8 mouse cellular contexts compared by ENCODE assay signal in genomic region chr10:45000027-45000840, GRCm38 (mm10).
DNase-seq lines count a peak whose midpoint lies in the region; ATAC-seq and TF ChIP-seq lines count a peak whose summit lies in the region.

No protein-coding gene starts in this region.

- no peak for TF ChIP-seq POLR2A in small intestine, adult 2 months (IDR thresholded peaks at IDR 0.05; ENCODE audit: low read depth, low read length)

- peak overlapping the region; percentile 48 for H3K4me2 ChIP-seq in embryonic facial prominence, embryonic 12.5 days (replicated peaks)
- peak overlapping the region; percentile 93 for H3K4me2 ChIP-seq in hindbrain, embryonic 16.5 days (ENCODE audit: low read length)
- peak overlapping the region; percentile 50 for H3K4me2 ChIP-seq in lung, embryonic 15.5 days

- H3K4me1 ChIP-seq in embryonic facial prominence, embryonic 12.5 days: peaks cover 7% of the 10 kb centered on the region; the same call in 1 of the 2 replicates
- H3K4me1 ChIP-seq in hindbrain, embryonic 16.5 days (ENCODE audit: control insufficient read depth, insufficient read depth, low read depth, low read length): peaks cover 12% of the 10 kb centered on the region
- peaks cover 38% of the 10 kb centered on the region for H3K4me1 ChIP-seq in lung, embryonic 15.5 days
- peaks cover 14% of the 10 kb centered on the region for H3K4me1 ChIP-seq in small intestine, adult 2 months (ENCODE audit: control insufficient read depth, insufficient read depth, insufficient read length, low read length)

- H3K9me3 ChIP-seq in embryonic facial prominence, embryonic 12.5 days: no peaks in the 10 kb centered on the region
- H3K9me3 ChIP-seq in hindbrain, embryonic 16.5 days (ENCODE audit: control insufficient read depth, low read length): no peaks in the 10 kb centered on the region
- no peaks in the 10 kb centered on the region for H3K9me3 ChIP-seq in lung, embryonic 15.5 days

- 22% methylated on average over 18 of the region's 18 CpGs for WGBS in embryonic facial prominence, embryonic 12.5 days
- 8% methylated on average over 18 of the region's 18 CpGs for WGBS in hindbrain, embryonic 16.5 days
- 20% methylated on average over 18 of the region's 18 CpGs for WGBS in lung, embryonic 15.5 days
- 10% methylated on average over 18 of the region's 18 CpGs for WGBS in small intestine, adult 2 months

- no peaks in the 10 kb centered on the region for H3K27me3 ChIP-seq in embryonic facial prominence, embryonic 12.5 days
- no peaks in the 10 kb centered on the region for H3K27me3 ChIP-seq in hindbrain, embryonic 16.5 days (replicated peaks; ENCODE audit: control insufficient read depth, insufficient read depth, low read length)
- H3K27me3 ChIP-seq in lung, embryonic 15.5 days: no peaks in the 10 kb centered on the region
- H3K27me3 ChIP-seq in small intestine, adult 2 months (ENCODE audit: control insufficient read depth, insufficient read depth, low read length): no peaks in the 10 kb centered on the region

- peak; percentile 40 for DNase-seq in kidney, adult 18-20 months
- DNase-seq in kidney, adult 11 months: no peak
- no peak for DNase-seq in urinary bladder, adult 2 months (ENCODE audit: low spot score)
- no peak for DNase-seq in testis, postnatal 14 days (ENCODE audit: low spot score)

- H3K9ac ChIP-seq in embryonic facial prominence, embryonic 12.5 days: no peak overlapping the region; the same call in 1 of the 2 replicates
- peak overlapping the region; percentile 68 for H3K9ac ChIP-seq in hindbrain, embryonic 16.5 days (ENCODE audit: low read depth, low read length)
- no peak overlapping the region; the same call in 1 of the 2 replicates for H3K9ac ChIP-seq in lung, embryonic 15.5 days

- H3K27ac ChIP-seq in embryonic facial prominence, embryonic 12.5 days: 0 out of 2 replicates have a peak overlapping the region, but pooled peaks have one; percentile 17
- H3K27ac ChIP-seq in hindbrain, embryonic 16.5 days (ENCODE audit: low read depth, low read length): peak overlapping the region; percentile 61
- peak overlapping the region; percentile 56 for H3K27ac ChIP-seq in lung, embryonic 15.5 days
- peak overlapping the region; percentile 8; the same call in 1 of the 2 replicates for H3K27ac ChIP-seq in small intestine, adult 2 months (ENCODE audit: insufficient read depth, low read depth, low read length)

- ATAC-seq in embryonic facial prominence, embryonic 12.5 days (ENCODE audit: insufficient number of reproducible peaks, insufficient read depth, low FRiP score, low TSS enrichment): no peak
- ATAC-seq in hindbrain, embryonic 16.5 days: peak; percentile 71
- ATAC-seq in lung, embryonic 15.5 days (ENCODE audit: borderline replicate concordance, extremely low read depth, low FRiP score, low TSS enrichment): 0 out of 2 replicates have a peak, but pooled peaks have one; percentile 27

- peak overlapping the region; percentile 22 for H3K4me3 ChIP-seq in embryonic facial prominence, embryonic 12.5 days
- peak overlapping the region; percentile 45 for H3K4me3 ChIP-seq in hindbrain, embryonic 16.5 days (ENCODE audit: low read length)
- peak overlapping the region; percentile 28 for H3K4me3 ChIP-seq in lung, embryonic 15.5 days
- peak overlapping the region; percentile 12; the same call in 1 of the 2 replicates for H3K4me3 ChIP-seq in small intestine, adult 2 months (ENCODE audit: low read depth, low read length)

- H3K36me3 ChIP-seq in embryonic facial prominence, embryonic 12.5 days: no peaks in the 10 kb centered on the region
- no peaks in the 10 kb centered on the region for H3K36me3 ChIP-seq in hindbrain, embryonic 16.5 days (ENCODE audit: control insufficient read depth, insufficient read depth, low read length)
- no peaks in the 10 kb centered on the region for H3K36me3 ChIP-seq in lung, embryonic 15.5 days
- no peaks in the 10 kb centered on the region for H3K36me3 ChIP-seq in small intestine, adult 2 months (ENCODE audit: control insufficient read depth, insufficient read depth, low read length)

- TF ChIP-seq CTCF in small intestine, adult 2 months (IDR thresholded peaks at IDR 0.05; ENCODE audit: extremely low read depth, insufficient read length, insufficient replicate concordance, low read depth, low read length): no peak

Comparison
In these comparisons a context has a peak if more than half of its experiments do, and no peak if none do; other contexts are left out.
1. H3K27ac ChIP-seq: peak in every context shown above with its lines; median percentile 61 in hindbrain, embryonic 16.5 days; 56 in lung, embryonic 15.5 days; 17 in embryonic facial prominence, embryonic 12.5 days; 8 in small intestine, adult 2 months.